Comparison of ENCODE assay signal across 8 mouse cellular contexts in the genomic region with DNA sequence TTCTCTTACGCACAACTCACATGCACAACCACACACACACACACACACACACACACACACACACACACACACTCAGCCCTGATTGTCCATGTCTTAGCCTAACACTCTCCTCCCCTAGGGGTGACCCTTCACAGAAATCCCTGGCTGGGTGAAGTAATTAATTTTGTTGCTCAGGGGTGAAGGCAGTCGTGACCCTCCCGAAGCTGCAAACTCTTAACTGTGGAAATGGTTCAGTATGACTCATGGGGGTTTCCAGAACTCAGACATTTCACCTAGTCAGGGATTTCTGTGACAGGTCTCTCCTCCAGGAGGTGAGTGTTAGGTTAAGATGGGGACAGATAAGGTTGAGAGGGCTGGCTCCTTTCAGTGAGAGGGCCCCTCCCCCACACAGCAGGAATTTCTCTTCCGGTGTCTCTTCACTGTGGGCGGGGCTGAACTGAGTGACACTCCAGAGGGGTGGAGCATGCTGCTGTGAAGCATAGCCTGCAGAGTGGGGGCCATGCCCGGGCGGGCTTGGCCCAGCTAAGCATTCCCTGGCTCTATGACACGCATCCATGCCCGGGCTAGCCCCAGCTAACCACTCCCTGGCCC. TPM values are rescaled to one million over a fixed set of nuclear protein-coding genes. Genes with fewer than 3 reads are reported as not detected.
DNase-seq lines count a peak whose midpoint lies in the region; ATAC-seq and TF ChIP-seq lines count a peak whose summit lies in the region.

No protein-coding gene starts in this region.

- ATAC-seq in liver, embryonic 12.5 days: peak; percentile 49; the same call in 1 of the 2 replicates
- ATAC-seq in stomach, embryonic 14.5 days (ENCODE audit: insufficient number of reproducible peaks, insufficient read depth, low FRiP score, low read depth): peak; percentile 71

- no peaks in the 10 kb centered on the region for H3K4me1 ChIP-seq in ES-Bruce4 (ENCODE audit: control insufficient read depth, insufficient read depth, low read length)
- H3K4me1 ChIP-seq in hindbrain, embryonic 10.5 days (replicated peaks): peaks cover 9% of the 10 kb centered on the region
- peaks cover 3% of the 10 kb centered on the region for H3K4me1 ChIP-seq in liver, embryonic 12.5 days
- H3K4me1 ChIP-seq in stomach, embryonic 14.5 days (ENCODE audit: control insufficient read depth, insufficient read depth, low read length): peaks cover 5% of the 10 kb centered on the region; the same call in 1 of the 2 replicates

- H3K4me2 ChIP-seq in liver, embryonic 12.5 days: peak overlapping the region; percentile 11
- no peak overlapping the region for H3K4me2 ChIP-seq in stomach, embryonic 14.5 days (replicated peaks; ENCODE audit: low read depth, low read length)

- H3K9ac ChIP-seq in ES-Bruce4 (ENCODE audit: low read depth, poor library complexity, severe bottlenecking): no peak overlapping the region
- no peak overlapping the region for H3K9ac ChIP-seq in liver, embryonic 12.5 days
- no peak overlapping the region for H3K9ac ChIP-seq in stomach, embryonic 14.5 days (replicated peaks; ENCODE audit: low read depth, low read length)

- TF ChIP-seq POLR2A in ES-Bruce4 (IDR thresholded peaks at IDR 0.05; ENCODE audit: insufficient read depth, low read length): no peak

- H3K27me3 ChIP-seq in ES-Bruce4 (ENCODE audit: control insufficient read depth, insufficient read depth, low read length, poor library complexity, severe bottlenecking): no peaks in the 10 kb centered on the region
- no peaks in the 10 kb centered on the region for H3K27me3 ChIP-seq in hindbrain, embryonic 10.5 days (ENCODE audit: insufficient read depth, poor library complexity, severe bottlenecking)
- H3K27me3 ChIP-seq in liver, embryonic 12.5 days (replicated peaks): peaks cover 8% of the 10 kb centered on the region; the same call in 1 of the 2 replicates
- no peaks in the 10 kb centered on the region for H3K27me3 ChIP-seq in stomach, embryonic 14.5 days (ENCODE audit: control insufficient read depth, insufficient read depth, low read length)

- no peaks in the 10 kb centered on the region for H3K9me3 ChIP-seq in ES-Bruce4 (replicated peaks; ENCODE audit: control insufficient read depth, insufficient read depth, low read length, poor library complexity, severe bottlenecking)
- H3K9me3 ChIP-seq in hindbrain, embryonic 10.5 days: no peaks in the 10 kb centered on the region
- H3K9me3 ChIP-seq in liver, embryonic 12.5 days (replicated peaks): no peaks in the 10 kb centered on the region
- no peaks in the 10 kb centered on the region for H3K9me3 ChIP-seq in stomach, embryonic 14.5 days (ENCODE audit: control insufficient read depth, low read depth, low read length)

- 42% methylated on average over 9 of the region's 9 CpGs for WGBS in hindbrain, embryonic 10.5 days
- WGBS in liver, embryonic 12.5 days (ENCODE audit: insufficient replicate concordance): 34% methylated on average over 9 of the region's 9 CpGs
- 21% methylated on average over 9 of the region's 9 CpGs for WGBS in stomach, embryonic 14.5 days

- no peaks in the 10 kb centered on the region for H3K36me3 ChIP-seq in ES-Bruce4 (ENCODE audit: control insufficient read depth, insufficient read depth, low read length, poor library complexity, severe bottlenecking)
- H3K36me3 ChIP-seq in hindbrain, embryonic 10.5 days: no peaks in the 10 kb centered on the region
- no peaks in the 10 kb centered on the region for H3K36me3 ChIP-seq in liver, embryonic 12.5 days
- no peaks in the 10 kb centered on the region for H3K36me3 ChIP-seq in stomach, embryonic 14.5 days (ENCODE audit: control insufficient read depth, insufficient read depth, low read length)

- DNase-seq in adrenal gland, postnatal 14 days: peak; percentile 73
- DNase-seq in adrenal gland, postnatal 4 days (ENCODE audit: low spot score in 2 of 2): no peak
- DNase-seq in hindbrain, embryonic 10.5 days (ENCODE audit: low spot score): peak; percentile 50
- DNase-seq in gastrocnemius, postnatal 25 days: no peak
- no peak for DNase-seq in layer of hippocampus, adult 11-12 months (ENCODE audit: low spot score)

- H3K4me3 ChIP-seq in ES-Bruce4 (ENCODE audit: low read depth, low read length): no peak overlapping the region
- peak overlapping the region; percentile 3; the same call in 1 of the 2 replicates for H3K4me3 ChIP-seq in hindbrain, embryonic 10.5 days
- H3K4me3 ChIP-seq in liver, embryonic 12.5 days: no peak overlapping the region
- H3K4me3 ChIP-seq in stomach, embryonic 14.5 days (ENCODE audit: low read depth, low read length): no peak overlapping the region

- no peak for TF ChIP-seq CTCF in ES-Bruce4 (IDR thresholded peaks at IDR 0.05; ENCODE audit: low read depth, low read length)

- H3K27ac ChIP-seq in ES-Bruce4 (ENCODE audit: insufficient read depth, low read length): peak overlapping the region; percentile 62
- peak overlapping the region; percentile 53 for H3K27ac ChIP-seq in hindbrain, embryonic 10.5 days
- H3K27ac ChIP-seq in liver, embryonic 12.5 days: no peak overlapping the region
- no peak overlapping the region for H3K27ac ChIP-seq in stomach, embryonic 14.5 days (ENCODE audit: low read length)

- TF ChIP-seq EP300 in ES-Bruce4 (IDR thresholded peaks at IDR 0.05; ENCODE audit: insufficient read depth, low read depth, low read length): peak; percentile 84

RNA-seq across cellular contexts. Expression of a gene that starts 30.0 kb away (rescaled TPM):
- 6.5 and 6.6 TPM in 2 replicates for total RNA-seq in adrenal gland, postnatal 14 days (2021)
- 1 to 10 TPM; 9.3 to 9.9 TPM for total RNA-seq in adrenal gland, postnatal 4 days (2021)
- 0.39 and 0.44 TPM in 2 replicates for polyA plus RNA-seq in ES-Bruce4 (2011; ENCODE audit: insufficient read depth, insufficient read length, low read depth, missing spikeins)
- 1.2 and 1.4 TPM in 2 replicates for polyA plus RNA-seq in hindbrain, embryonic 10.5 days (2016; fragmentation: Nextera tagmentation; extraction: Ambion mirVana)
- polyA plus RNA-seq in liver, embryonic 12.5 days (2016; fragmentation: Nextera tagmentation; extraction: Ambion mirVana): 0.72 and 0.87 TPM in 2 replicates
- polyA plus RNA-seq in stomach, embryonic 14.5 days (2014; fragmentation: Nextera tagmentation; extraction: Ambion mirVana): 3.9 and 4.0 TPM in 2 replicates
- under 1 TPM; 0.46 to 0.86 TPM for total RNA-seq in gastrocnemius, postnatal 25 days (2021)

Comparison
In these comparisons a context has a peak if more than half of its experiments do, and no peak if none do; other contexts are left out.
1. DNase-seq: peak in adrenal gland, postnatal 14 days (single experiment) and hindbrain, embryonic 10.5 days (single experiment); none in adrenal gland, postnatal 4 days (0 of 2), gastrocnemius, postnatal 25 days (single experiment) and layer of hippocampus, adult 11-12 months (single experiment).
2. H3K27ac ChIP-seq: peak in ES-Bruce4 (single experiment) and hindbrain, embryonic 10.5 days (single experiment); none in liver, embryonic 12.5 days (single experiment) and stomach, embryonic 14.5 days (single experiment).